Mouse (Mus musculus) spleen, adult 2 months (tissue): ENCODE measurements around the gene Iqschfp. TPM values are rescaled to one million over a fixed set of nuclear protein-coding genes. Genes with fewer than 3 reads are reported as not detected.
"Not testable (repeated sequence)": the region's sequence is repeated elsewhere in the genome, so short reads cannot be mapped to it uniquely, and the experiment has no call there.

Source experiments
- DNase-seq, 2 experiments: peaks; one replicate each; pipeline versions ENCODE4 v3.0.0 to v3.0.0-alpha.2; 2012 to 2021; ENCODE audit warnings: low spot score in 2 of 2, low read depth in 1 of 2
- H3K27ac ChIP-seq: fragments of 200-500 bp; 2 replicates; pipeline ENCODE4 v1.5.1; 2012; ENCODE audit warnings: low read length, inconsistent platforms; ENCODE audit not compliant: insufficient read depth
- H3K27me3 ChIP-seq: fragments of 200-500 bp; 2 replicates; pipeline ENCODE4 v1.6.1; 2012; ENCODE audit warnings: mild to moderate bottlenecking, moderate library complexity, low read length, inconsistent platforms; ENCODE audit not compliant: control insufficient read depth, insufficient read depth
- H3K36me3 ChIP-seq: fragments of 200-500 bp; 2 replicates; pipeline ENCODE4 v1.6.1; 2012; ENCODE audit warnings: mild to moderate bottlenecking, low read length, inconsistent platforms; ENCODE audit not compliant: control insufficient read depth, insufficient read depth
- H3K4me1 ChIP-seq: fragments of 200-500 bp; 2 replicates; pipeline ENCODE4 v1.6.1; 2011; ENCODE audit warnings: inconsistent platforms; ENCODE audit not compliant: control insufficient read depth, insufficient read depth, insufficient read length
- H3K4me3 ChIP-seq: fragments of 200-500 bp; 2 replicates; pipeline ENCODE4 v1.5.1; 2011; ENCODE audit warnings: mild to moderate bottlenecking, inconsistent platforms; ENCODE audit not compliant: insufficient read depth, insufficient read length; ENCODE audit errors: extremely low read depth
- CTCF ChIP-seq: fragments of 200-500 bp; IDR thresholded peaks from 2 replicates; pipeline ENCODE4 v1.5.1; 2011; ENCODE audit warnings: mild to moderate bottlenecking, inconsistent platforms; ENCODE audit not compliant: insufficient read depth, insufficient read length, insufficient replicate concordance; ENCODE audit errors: extremely low read depth
- POLR2A ChIP-seq: fragments of 200-500 bp; IDR thresholded peaks from 2 replicates; pipeline ENCODE4 v1.6.1; 2011; ENCODE audit warnings: low read depth, low read length, inconsistent platforms
- WGBS: fragments of 180-500 bp; shearing (Covaris S2); methylation state at CpG from one replicate; pipeline ENCODE4 v1.1.7; 2018; 5-methylcytosine and 5-hydroxymethylcytosine counted together
- polyA plus RNA-seq: library from polyadenylated mRNA; depleted of rRNA; stranded (reverse); fragments of >200 nt; gene quantifications from 2 replicates; pipeline ENCODE4 v1.2.3, GENCODE M21; 2012

Gene Iqschfp
- polyA plus RNA-seq, 1 experiment: not detected

DNA sequence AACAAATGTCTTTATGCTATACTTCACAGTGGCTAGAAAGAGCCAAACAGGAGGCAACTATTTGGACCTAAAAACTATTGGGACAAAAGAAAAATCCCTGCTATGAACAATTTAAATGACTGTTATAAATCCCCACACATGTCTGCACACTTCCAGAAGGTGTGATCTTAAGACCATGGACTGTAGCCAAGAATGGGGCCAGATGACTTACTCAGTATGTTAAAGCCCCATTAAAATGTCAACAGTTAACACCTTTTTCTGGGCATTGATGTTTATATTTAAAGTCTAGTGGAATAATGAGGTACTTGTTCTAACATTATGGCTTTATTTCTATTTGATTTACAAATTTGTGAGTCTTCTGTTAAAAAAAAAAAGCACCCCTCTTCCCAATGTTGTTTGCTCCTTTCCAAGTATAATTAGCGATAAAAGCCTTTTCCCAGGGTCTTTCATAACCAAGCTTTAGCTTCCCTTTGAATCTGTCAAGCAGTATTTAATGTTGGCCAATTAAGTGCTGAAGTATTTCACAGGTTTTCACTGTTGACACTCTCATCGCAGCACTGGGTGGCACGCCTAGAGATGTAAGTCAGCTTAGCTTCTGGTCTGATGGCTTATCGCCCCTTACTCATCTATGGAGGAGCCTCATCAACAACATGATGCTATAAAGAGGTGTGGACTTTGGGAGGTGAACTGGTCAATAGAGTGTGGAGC is 204.8 kb downstream of the Iqschfp start:
- no peaks in the 10 kb centered on the region for H3K4me1 ChIP-seq
- no peak for DNase-seq
- no peaks in the 10 kb centered on the region for H3K36me3 ChIP-seq
- H3K4me3 ChIP-seq: no peak overlapping the region
- H3K27me3 ChIP-seq: no peaks in the 10 kb centered on the region
- WGBS: 80% methylated on average over 4 of the region's 4 CpGs
- no peak overlapping the region for H3K27ac ChIP-seq
- TF ChIP-seq POLR2A (no peak), CTCF (no peak)

DNA sequence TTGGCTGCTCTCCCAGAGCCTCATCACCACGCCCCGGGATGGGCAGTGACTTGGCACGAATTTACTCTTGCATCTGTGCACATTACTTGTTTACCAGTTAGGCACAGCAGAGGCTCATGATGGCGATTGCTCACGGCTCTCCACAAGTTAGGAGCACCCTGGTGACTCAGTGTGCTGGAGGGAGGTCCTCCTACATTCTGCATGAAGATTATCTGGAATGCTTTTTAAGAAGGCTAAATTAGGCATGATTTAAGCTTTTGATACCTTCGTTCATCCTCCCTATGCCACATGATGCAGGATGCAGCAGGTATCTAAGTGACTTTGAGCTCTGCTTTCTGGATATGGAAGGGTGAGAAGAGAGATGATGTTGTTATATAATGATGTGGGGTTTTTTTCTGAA is 207.5 kb downstream of the Iqschfp start:
- H3K4me3 ChIP-seq, H3K27me3 ChIP-seq, H3K36me3 ChIP-seq, H3K27ac ChIP-seq, H3K4me1 ChIP-seq, DNase-seq: not testable (repeated sequence)
- 83% methylated on average over 6 of the region's 6 CpGs for WGBS

DNA sequence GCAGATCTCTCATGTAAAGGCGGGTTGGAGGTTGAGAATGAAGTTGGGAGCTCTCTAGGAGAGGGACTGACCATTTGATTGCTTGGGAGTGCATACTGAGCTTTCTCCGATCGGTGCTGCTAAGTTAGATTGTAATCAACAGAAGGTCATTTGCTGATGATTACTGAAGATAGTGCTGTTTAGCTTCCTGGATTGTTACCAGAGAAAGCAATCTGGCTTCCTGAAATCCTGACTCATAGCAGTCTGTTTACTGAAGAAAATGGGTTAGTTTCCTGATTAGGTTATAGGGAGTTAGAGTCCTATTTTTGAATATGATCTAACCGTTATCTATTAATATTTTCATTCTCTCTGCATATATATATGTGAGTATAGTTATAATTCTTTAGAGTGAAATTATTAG is 209.3 kb downstream of the Iqschfp start:
- H3K27me3 ChIP-seq: no peaks in the 10 kb centered on the region
- no peak for DNase-seq
- no peaks in the 10 kb centered on the region for H3K4me1 ChIP-seq
- TF ChIP-seq CTCF (no peak), POLR2A (no peak)
- H3K36me3 ChIP-seq: no peaks in the 10 kb centered on the region
- H3K4me3 ChIP-seq: no peak overlapping the region
- 53% methylated on average over 4 of the region's 4 CpGs for WGBS
- H3K27ac ChIP-seq: no peak overlapping the region

DNA sequence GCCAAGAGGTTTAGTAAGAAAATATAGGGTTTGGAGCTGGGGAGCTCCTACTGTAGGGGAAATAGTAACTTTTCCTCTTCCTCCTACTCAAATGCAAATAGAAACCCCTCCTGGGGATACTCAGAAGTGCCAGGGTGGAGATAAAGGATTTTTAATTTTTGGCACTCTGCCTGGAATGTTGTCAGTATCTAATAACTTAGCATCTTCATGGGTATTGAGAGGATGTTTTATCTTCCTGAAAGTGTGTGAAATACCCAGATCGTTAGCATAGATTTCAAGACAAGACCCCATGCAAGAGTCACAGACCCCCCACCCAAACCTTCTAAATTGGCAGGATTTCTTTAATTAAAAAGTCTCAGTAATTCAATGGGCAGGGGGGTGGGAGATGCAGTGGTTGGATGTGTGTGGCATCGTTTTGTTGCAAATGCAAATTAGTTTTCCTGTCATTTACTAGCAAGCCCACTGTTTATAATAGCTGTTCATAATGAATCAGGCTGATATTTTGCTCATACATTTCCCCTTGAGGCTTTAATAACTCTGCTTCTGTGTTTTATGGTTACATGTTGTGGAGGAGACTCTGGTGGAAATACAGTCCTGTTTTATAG is 213.2 kb downstream of the Iqschfp start:
- H3K4me3 ChIP-seq: no peak overlapping the region
- H3K27ac ChIP-seq: no peak overlapping the region
- H3K36me3 ChIP-seq: no peaks in the 10 kb centered on the region
- H3K4me1 ChIP-seq: no peaks in the 10 kb centered on the region
- no peaks in the 10 kb centered on the region for H3K27me3 ChIP-seq
- TF ChIP-seq CTCF: no peak
- no peak for TF ChIP-seq POLR2A
- WGBS: 82% methylated on average over 2 of the region's 2 CpGs
- DNase-seq: no peak

DNA sequence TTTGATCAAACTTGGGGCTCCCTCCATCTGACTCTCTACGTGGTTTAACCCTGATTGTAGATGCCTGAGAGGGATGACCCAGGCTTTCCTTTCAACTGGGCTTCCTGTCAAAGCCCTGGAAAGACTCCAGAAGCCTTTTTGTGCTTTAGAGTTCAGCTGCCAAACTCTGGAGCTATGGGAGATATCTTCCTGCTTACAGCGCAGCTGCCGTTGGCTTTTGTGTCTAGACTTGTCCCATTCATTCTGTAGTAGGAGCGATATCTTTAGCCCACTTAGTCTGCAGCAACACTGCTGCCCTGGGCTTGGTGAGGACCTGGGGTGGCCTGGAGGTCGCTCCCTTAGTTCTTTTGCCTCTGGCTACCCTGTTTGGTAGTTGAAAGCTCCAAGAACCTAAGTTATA is 229.3 kb downstream of the Iqschfp start:
- TF ChIP-seq CTCF (no peak), POLR2A (no peak)
- Histone ChIP-seq H3K36me3 (no peaks in the 10 kb centered on the region), H3K4me1 (no peaks in the 10 kb centered on the region), H3K27me3 (no peaks in the 10 kb centered on the region), H3K27ac (no peak overlapping the region), H3K4me3 (no peak overlapping the region)
- no peak for DNase-seq
- WGBS: 50% methylated on average over 5 of the region's 5 CpGs

DNA sequence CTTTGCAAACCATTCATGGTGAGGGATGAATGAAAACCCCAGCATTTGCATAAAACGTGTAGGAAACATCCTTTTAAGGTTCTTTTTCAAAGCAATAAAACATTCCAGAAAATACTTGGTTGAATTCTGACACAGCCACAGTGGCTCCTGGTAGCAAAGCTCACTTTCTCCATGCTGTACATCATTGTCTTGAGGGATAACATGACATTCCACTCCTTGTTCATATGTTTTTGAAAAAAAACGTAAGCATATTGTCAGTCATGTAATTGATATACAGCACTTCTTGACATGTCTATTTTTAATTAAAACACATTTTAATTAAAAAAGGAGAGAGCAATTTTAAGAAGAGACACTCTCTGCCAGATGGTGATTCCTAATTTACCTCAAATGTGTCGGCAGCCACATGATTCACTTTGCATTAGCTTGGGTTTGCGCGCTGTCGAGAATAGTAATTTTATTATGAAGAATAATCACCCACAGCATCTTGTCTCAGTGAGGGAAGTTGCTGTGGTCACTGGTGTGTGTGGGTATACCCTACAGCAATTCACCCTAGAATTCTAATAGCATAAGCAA is 234.3 kb downstream of the Iqschfp start:
- Histone ChIP-seq H3K4me3 (no peak overlapping the region), H3K4me1 (no peaks in the 10 kb centered on the region), H3K36me3 (no peaks in the 10 kb centered on the region), H3K27ac (no peak overlapping the region), H3K27me3 (no peaks in the 10 kb centered on the region)
- WGBS: 73% methylated on average over 6 of the region's 6 CpGs
- DNase-seq: no peak
- TF ChIP-seq CTCF: no peak

DNA sequence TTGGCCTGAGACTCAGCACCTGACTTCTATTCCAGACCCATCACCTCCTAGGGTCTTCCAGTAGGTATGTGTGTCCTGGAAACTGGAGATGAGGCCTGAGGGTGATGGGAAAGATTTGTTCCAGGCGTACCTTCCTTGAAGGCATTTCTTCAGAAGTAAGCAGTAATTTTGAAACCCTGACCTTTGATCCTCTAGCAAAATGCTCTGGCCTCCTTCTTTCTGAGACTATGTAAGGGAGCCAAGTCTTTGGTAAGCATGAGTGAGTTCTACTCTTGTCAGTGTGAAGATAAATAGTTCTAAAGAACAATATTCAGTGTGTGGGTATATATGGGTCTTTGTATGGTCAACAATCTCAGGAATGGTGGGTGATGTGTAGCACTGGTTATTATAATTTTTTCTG is 238.4 kb downstream of the Iqschfp start:
- Histone ChIP-seq H3K36me3 (no peaks in the 10 kb centered on the region), H3K27me3 (no peaks in the 10 kb centered on the region), H3K27ac (no peak overlapping the region), H3K4me3 (no peak overlapping the region), H3K4me1 (no peaks in the 10 kb centered on the region)
- 98% methylated on average over 1 of the region's 1 CpGs for WGBS
- TF ChIP-seq CTCF (no peak), POLR2A (no peak)
- no peak for DNase-seq
